Mouse (Mus musculus) erythroid progenitor cell, adult 5-6 weeks (primary cell): ENCODE results near the gene Cst11. TPM values are rescaled to one million over a fixed set of nuclear protein-coding genes. Genes with fewer than 3 reads are reported as not detected.
A peak's percentile ranks its signal among the peaks of the same experiment; 100 is the strongest.
"Not testable (repeated sequence)": the region's sequence is repeated elsewhere in the genome, so short reads cannot be mapped to it uniquely, and the experiment has no call there.

ENCODE experiments used
- ATAC-seq: replicated peaks from 2 replicates; pipeline ENCODE4 v1.8.0; 2016; ENCODE audit warnings: moderate number of reproducible peaks, mild to moderate bottlenecking, moderate TSS enrichment, inconsistent platforms; ENCODE audit not compliant: poor library complexity, low FRiP score, severe bottlenecking
- total RNA-seq, 2 experiments: library from RNA; stranded (forward) in 1 of 2; stranded (reverse) in 1 of 2; fragments of 150-400 nt in 1 of 2; fragments of 186-747, 209-891 nt in 1 of 2; gene quantifications; 2 replicates each; pipeline versions ENCODE4 v1.2.3 to v1.2.4; 2015 to 2017; ENCODE audit warnings: low replicate concordance in 2 of 2

Cst11 gene
- total RNA-seq (2015; ENCODE audit: low replicate concordance) (not detected in 2 replicates), total RNA-seq (2017; ENCODE audit: low replicate concordance) (not detected in 2 replicates)

DNA sequence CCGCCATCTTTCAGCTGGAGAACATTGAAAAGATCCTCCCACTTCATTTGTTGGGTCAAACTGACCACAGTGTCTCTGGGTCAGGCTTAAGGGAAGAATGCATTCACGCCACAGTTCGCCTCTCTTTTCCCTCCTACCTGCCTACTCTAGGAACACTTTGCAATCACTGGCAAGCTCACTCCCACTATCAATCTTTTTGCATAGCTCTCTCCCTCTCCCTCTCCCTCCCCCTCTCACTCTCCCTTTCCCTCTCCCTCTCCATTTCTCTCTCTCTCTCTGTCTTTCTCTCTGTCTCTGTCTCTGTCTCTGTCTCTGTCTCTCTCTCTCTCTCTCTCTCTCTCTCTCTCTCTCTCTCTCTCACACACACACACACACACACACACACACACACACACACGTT is at the start of gene Cst11:
Gene Cst11 (minus strand): TSS at position 101 of the 400 bp plus-strand sequence.
- not testable (repeated sequence) for ATAC-seq

DNA sequence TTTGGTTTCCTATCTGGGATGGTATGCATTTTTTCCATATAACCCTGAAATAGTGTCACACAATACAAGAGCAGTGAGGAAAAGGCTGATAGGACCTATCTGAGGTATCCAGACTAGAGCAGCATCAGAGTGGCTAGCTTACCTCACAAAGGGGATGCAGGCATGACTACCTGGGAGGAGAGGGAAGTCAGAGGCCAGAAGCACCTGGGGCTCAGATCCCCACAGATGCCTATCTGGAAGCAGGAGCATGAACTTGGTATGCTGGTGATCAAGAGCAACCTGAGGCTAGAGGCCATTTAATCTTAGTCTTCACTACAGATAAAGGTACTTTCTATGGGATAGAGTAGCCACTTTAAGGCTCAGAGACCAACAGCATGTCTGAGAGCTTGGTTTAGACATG is 48.6 kb upstream of the Cst11 start, which contains the start of gene Cst13:
Gene Cst13 (plus strand): TSS at position 173 of the 400 bp plus-strand sequence.
- ATAC-seq, result no peak

DNA sequence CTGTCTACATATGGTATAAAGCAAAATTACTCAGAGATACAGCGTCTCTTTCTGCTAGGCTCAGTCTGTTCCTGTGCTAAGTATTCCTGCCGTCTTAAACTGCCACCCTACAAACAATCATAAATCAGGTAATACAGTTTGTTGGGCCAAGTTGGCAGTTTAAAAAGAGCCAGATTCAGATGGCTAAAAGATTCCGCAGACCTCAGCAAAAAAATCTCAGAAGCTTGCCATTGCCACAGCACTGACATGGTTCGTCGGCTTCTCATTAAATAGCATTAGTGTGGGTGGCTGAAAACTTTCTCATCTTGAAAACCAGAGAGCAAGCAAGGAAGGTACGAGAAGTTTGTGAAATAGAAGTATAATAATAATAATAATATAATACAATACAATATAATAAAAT is 35.4 kb upstream of the Cst11 start:
- no peak for ATAC-seq

GRCm38 (mm10) chr2:148801491-148801921 is 30.2 kb upstream of the Cst11 start:
- ATAC-seq, result no peak

DNA sequence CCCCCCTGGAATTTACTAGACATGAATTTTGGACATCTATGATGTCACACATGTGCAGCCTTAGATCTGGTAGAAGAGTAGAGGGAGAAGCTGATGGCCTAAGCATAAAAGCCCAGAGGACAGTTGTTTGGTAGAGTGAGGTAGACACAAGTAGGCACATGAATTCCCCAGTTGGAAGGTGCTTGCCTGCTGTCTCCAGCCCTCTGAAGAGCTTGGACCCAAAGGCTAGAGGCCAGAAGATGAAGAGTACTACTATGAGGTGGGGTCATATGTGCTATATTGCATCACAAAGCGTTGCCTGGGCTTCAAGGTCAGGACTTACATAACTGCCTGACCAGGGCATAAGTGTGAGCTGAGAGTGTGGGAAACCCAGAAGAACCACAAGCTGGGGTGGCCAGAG is 27.2 kb upstream of the Cst11 start, which contains the start of gene Cst8:
Gene Cst8 (plus strand): TSS at position 301 of the 400 bp plus-strand sequence.
- no peak for ATAC-seq

- ATAC-seq, result no peak
Observed at GRCm38 (mm10) chr2:148789142-148789541, 17.8 kb upstream of the Cst11 start, which contains the start of gene Cst12. Gene Cst12 (plus strand): TSS chr2:148789361.

GRCm38 (mm10) chr2:148781709-148782108 is 10.4 kb upstream of the Cst11 start, which contains the start of gene 8030411F24Rik:
Gene 8030411F24Rik (plus strand): TSS chr2:148782009.
- no peak for ATAC-seq

GRCm38 (mm10) chr2:148763648-148764388 is 7.5 kb downstream of the Cst11 start:
- ATAC-seq, result no peak

- ATAC-seq, result no peak
Observed at GRCm38 (mm10) chr2:148754310-148754846, 16.9 kb downstream of the Cst11 start.

DNA sequence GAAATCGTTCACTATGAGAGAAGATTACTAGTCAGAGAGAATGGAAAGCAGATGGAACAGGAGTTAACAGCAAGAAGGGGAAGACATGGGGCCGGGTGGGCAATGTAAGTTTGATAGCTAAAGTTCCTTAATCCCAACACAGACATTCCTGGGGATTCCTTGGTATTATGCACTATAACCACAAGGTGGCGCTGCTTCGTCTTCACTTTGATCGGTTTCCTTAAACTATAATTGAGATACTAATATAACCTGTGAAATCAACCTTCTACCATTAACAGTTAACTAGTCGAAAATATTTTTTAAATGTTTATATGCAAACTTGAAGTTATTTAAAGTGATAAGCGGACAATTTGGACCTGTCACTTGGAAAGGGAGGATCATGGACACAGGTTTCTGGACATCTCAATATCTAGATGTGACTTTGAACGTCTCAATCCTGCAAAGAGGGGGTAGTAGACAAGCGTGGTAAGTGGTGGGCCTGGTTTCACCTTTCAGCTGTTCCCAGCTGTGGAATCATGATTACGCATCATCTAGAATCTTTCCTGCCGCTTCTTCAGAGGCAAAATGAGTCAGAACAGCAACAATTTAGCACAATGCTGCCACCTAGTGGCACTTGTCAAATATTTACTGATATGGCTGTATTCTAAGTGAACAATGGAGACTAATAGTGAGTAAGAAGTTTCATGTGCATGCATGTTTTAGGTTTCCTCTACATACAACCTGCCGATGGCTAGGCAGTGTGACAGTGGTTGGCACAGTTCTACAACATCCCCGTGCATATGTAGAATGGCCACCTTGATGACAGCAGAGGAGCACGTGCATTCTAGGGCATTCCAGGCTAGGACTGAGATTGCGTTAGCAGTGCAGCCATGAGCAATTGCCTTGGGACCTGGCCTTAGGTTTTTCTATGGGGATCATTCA is 19.1 kb downstream of the Cst11 start:
- ATAC-seq, result peak; percentile 82

DNA sequence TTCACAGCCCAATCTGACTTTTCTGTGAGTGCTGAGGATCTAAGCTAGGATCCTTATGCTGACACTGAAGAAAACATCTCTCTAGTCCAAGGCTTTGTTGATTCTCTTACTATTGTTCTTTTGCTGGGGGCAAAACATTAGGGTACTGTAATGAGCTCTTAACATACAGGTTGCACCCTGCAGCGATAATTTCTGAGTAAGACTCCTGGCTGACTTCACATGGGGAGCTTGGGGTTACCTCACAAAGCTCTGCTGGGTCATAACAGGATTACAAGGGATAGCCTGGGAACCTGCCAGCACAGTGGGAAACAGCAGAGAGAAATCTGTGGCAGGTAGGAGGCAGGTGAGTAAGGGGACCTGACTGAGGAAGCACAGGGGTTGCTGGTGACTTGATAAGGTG is 21.2 kb downstream of the Cst11 start, which contains the start of gene Cstl1:
Gene Cstl1 (plus strand): TSS at position 301 of the 400 bp plus-strand sequence.
- no peak for ATAC-seq

- ATAC-seq, result no peak
Observed at GRCm38 (mm10) chr2:148743846-148744407, 27.4 kb downstream of the Cst11 start.

DNA sequence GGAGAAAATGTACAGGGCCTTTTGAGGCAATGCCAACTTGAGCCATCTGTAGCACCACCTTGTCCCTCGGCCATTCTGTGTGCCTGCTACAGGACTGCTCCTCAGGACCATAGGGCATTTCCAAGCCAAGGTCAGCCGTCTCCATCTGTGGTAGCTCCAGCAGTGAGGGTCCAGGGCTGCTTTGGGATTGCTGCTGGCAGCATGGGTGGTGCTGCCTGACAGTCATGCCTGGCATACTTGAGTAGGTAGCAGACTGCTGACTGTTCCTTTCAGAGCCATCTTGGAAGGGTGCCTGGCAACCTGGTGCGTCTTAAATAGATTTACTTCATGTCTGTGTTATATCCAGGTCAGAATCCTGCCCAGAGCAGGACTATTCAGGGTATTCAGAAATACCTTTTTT is 28.3 kb downstream of the Cst11 start:
- ATAC-seq, result no peak

GRCm38 (mm10) chr2:148732327-148733000 is 38.8 kb downstream of the Cst11 start, which contains the start of gene Napb:
Gene Napb (minus strand): TSS chr2:148732467.
- peak; percentile 49; the same call in 1 of the 2 replicates for ATAC-seq

DNA sequence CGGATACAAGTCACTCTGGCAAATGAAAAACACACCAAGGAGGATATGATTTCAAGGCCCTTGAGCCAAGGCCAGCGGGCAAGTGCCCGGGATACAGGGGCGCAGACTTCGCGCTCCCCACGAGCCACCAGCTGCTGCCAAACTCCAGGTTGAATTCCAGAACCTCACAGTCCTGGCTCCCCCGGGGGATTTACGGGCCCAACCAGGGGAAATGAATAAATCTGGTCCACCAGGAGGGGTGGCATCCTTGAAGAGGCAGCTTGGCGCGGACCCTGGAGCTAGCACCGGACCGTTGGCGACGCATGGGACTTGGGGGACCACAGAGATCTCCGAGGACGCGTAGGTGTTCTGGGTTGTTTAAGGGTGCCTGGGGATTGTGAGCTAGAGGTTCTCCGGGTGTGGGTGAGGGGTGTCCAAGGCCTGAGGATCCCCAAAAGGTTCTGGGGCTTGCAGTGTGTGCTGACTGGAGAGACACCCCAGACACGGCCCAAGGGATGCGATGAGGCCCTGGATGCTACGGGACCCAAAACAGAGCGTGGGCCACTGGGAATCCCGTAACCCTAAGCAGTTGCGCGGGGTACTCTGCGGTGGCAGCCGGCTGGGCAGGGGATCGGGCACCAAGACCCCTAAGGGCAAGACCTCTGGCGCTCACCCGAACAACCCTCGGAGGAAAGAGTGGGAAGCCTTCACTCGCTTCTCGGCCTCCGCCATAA is 39.5 kb downstream of the Cst11 start:
- ATAC-seq, result peak; percentile 39; the same call in 1 of the 2 replicates

GRCm38 (mm10) chr2:148719271-148719995 is 51.9 kb downstream of the Cst11 start:
- no peak for ATAC-seq
